Mouse (Mus musculus) brain, embryonic 14.5 days (tissue): ENCODE data around the gene Mmrn2. TPM values are rescaled to one million over a fixed set of nuclear protein-coding genes. Genes with fewer than 3 reads are reported as not detected.
"Not testable (repeated sequence)": the region's sequence is repeated elsewhere in the genome, so short reads cannot be mapped to it uniquely, and the experiment has no call there.

Experiments
- DNase-seq: peaks from one replicate; pipeline ENCODE4 v3.0.0-alpha.2; 2011; ENCODE audit warnings: low read depth
- CTCF ChIP-seq: fragments of 200-500 bp; IDR thresholded peaks from 2 replicates; pipeline ENCODE4 v1.5.1; 2012; ENCODE audit warnings: inconsistent platforms, mild to moderate bottlenecking, moderate library complexity, borderline replicate concordance; ENCODE audit not compliant: insufficient read depth, insufficient read length; ENCODE audit errors: extremely low read depth
- POLR2A ChIP-seq: fragments of 200-500 bp; IDR thresholded peaks from 2 replicates; pipeline ENCODE4 v1.6.1; 2012; ENCODE audit warnings: mild to moderate bottlenecking, inconsistent platforms, borderline replicate concordance; ENCODE audit not compliant: poor library complexity, insufficient read depth, insufficient read length, severe bottlenecking; ENCODE audit errors: extremely low read depth
- polyA plus RNA-seq: library from polyadenylated mRNA; depleted of rRNA; stranded (reverse); fragments of >200 nt; gene quantifications from 2 replicates; pipeline ENCODE4 v1.2.3, GENCODE M21; 2012

Mmrn2 gene
- polyA plus RNA-seq, 1 experiment = 4.5 TPM

DNA sequence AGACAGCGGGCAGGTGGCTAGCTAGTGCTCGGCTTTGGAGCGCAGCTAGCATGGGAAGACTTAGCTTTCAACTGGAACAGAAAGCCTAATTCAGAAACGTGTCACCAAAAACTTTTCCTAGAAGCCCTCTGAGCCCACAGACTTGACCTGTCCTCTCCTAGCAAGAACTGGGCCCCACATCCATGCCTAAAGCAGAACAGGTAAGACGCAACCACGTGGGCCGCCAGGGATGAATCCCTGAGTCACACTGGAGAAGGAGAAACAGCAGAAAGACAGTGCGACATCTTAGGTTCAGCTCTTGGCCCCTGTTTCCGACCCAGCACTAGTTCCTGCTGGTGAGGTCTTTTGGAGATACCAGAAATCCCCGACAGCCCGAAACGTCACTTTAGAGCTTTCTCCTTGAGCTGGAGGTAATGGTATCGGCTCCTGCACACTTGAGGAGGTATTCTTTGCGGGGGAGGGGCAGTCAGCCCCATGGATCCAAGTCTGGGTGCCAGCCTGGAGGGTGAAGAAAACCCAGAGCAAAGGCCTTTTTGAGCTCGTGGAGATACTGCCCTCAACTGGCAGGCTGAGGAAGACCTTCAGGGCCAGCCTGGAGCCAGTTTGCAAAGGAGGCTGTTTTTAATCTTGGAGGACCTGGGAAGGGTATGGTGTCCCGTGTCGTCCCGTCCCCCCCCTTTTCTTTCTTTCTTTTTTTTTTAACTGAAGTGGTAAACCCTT, 12.4 kb upstream of the Mmrn2 start:
- TF ChIP-seq POLR2A (no peak), CTCF (peak; percentile 79)
- peak; percentile 81 for DNase-seq

DNA sequence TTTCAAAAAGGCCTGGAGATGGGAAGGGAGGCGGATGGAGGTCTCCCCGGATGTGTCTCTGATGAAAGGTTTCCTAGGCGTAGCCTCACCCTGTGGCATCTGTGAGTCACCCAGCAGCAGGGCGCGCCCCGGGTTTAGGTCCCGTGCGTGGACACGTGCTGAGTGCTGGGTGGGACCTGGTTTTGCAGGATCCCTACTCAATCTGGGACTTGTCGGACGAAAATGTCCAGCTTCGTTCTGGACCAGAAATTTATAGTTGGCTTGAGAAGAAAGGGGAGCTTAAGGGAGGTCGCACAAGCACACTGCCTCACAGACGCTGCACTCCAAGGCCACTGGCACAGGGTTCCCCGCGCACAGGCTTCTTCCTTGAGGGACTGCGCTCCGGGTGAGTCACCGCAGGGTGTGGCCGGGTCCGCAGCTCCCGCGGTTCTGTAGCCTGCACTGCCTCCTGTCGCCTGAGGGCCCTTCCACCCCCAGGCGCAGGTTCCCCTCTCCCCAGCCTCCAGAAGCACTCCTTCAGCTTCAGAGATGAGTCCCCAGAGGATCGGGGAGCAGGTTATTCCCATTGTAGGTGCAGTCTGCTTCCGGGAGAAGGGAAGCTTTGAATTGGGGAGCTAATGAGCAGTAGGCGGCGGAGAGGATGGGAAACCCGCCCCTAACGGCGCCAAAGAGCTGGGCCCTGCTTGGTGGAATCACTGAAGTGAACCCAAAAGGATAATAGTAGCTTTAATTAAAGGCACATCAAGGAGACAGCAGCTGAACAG, 11.6 kb upstream of the Mmrn2 start:
- DNase-seq = peak; percentile 79
- TF ChIP-seq CTCF = peak; percentile 12; the same call in 1 of the 2 replicates
- TF ChIP-seq POLR2A = no peak

DNA sequence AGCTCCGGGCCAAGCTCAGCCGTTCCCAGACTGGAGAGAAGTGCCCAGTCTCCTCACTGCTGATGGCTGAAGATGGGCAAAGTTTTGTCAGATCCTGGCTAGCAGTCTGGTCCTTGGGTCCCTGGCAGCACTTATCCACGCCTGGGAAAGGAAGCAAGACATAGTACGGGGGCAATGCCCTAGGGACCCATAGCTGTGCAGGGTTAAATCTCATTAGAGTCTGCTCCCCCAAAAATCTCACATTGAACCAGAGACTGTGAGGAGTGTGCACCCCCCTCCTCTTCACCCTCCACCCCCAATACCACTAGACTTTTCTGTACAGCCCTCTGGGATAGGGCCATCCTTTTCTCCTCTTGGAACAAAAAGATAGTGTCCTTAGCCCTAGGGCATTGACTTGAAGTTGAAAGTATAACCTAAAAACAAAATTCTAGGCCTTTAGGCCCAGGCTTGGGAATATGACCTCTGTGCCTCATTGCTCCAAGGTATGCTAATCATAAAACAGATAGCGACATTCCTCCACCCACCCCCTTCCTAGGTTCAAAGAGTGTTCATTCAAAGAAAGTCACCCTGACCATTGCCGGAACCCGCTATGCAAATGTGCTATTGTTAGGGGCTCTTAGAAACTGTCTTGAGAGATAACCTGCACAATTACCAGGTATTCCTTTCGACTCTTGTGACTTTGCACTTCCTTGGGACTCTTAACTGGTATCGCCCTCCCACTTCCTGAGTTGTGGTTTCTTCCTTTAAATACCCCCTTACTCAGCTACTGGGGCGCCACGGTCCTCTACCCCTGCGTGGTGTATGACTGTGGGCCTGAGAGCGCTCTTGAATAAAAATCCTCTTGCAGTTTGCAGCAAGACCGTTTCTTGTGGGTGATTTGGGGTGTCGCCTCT, 10.8 kb upstream of the Mmrn2 start:
- DNase-seq = not testable (repeated sequence)

DNA sequence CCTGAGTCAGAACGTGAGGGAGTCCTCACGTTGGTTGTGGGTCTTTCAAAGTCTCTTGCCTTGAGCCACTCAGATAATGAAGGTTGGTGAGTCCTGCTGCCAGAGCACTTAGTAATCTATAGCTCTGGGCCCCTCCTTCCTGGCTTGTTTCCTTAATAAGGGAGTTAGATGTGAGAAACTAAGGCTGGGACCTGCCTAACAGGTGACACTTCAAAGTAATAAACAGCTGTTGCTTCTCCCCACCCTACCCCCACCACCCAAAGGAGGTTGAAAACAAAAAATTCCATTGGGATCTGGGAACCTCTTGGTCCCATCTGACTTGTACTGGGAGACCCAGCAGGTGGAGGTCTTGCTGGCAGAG, 10.1 kb upstream of the Mmrn2 start:
- TF ChIP-seq POLR2A (no peak), CTCF (no peak)
- no peak for DNase-seq

DNA sequence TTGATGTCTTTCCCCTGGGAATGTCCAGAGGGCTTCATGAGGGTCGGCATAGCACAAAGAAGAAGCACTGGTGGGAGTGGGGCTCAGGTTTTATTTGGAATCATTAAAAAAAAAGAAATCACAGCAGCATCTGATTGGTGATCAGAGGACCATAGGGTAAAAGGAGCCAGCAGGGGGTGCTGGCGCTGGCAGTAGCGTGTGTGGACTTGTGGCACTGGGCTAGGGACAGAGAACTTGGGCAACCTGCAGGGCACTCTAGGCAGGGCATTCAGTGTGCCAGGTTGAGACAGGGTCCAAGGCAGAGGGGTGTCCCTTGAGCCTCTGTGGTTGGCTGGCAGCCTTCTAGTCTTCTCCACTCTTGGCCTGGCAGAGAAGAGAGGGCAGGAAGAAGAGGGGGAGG, 5.1 kb upstream of the Mmrn2 start:
- no peak for DNase-seq
- TF ChIP-seq CTCF = peak; percentile 10; the same call in 1 of the 2 replicates
- no peak for TF ChIP-seq POLR2A

DNA sequence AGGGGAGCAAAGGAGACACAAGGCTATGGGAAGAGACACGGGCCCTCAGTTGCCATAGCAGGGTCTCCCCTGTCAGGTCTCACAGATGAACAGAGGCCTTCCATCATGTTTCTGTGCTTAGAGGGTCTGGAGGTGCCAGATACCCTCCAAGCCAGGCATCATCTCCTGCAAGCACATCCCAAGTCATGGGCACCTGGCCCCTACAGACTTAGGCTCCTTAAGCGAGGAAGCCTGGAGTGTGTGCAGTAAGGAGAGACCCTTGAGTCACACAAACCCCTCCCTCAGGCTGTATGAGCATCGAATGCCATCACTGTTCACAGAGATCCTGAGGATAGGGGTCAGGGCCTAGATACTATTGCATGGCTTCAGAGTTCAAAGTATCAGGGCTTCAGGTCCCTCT, 4.3 kb upstream of the Mmrn2 start:
- no peak for TF ChIP-seq POLR2A
- no peak for TF ChIP-seq CTCF
- DNase-seq = no peak

DNA sequence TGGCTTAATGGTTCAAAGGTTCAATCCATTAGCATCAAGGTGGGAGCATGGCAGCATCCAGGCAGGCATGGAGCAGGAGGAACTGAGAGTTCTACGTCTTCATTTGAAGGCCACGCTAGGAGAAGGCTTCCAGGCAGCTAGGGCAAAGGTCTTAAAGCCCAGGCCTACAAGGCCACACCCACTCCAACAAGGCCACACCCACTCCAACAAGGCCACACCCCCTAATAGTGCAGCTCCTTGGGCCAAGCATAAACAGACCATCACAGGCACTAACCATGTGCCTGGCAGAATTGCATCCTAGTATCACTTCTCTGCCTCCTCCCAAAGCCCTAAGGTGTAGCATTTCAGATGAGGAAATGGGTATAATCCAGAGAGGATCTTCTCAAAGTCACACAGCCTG, 3.5 kb upstream of the Mmrn2 start:
- no peak for TF ChIP-seq CTCF
- no peak for TF ChIP-seq POLR2A
- DNase-seq = no peak

DNA sequence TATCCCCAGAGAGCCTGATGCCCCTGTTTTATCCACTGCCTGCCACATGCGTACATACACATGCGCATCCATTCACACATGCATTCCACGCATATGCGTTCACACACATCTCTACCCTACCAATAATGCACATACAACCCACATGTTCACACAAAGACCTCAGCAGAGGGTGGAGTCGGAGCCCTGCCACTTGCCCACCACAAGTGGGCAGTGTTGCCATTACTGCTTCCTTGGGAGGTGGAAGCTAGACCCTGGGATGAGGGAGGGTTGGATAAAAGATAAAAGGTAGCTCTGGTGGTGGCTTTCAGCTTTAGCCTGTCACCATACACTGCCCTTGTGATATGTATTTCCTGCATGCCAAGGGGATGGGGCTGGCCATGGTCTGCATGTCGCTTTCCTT, 2.6 kb upstream of the Mmrn2 start:
- TF ChIP-seq POLR2A (no peak), CTCF (peak; percentile 74)

DNA sequence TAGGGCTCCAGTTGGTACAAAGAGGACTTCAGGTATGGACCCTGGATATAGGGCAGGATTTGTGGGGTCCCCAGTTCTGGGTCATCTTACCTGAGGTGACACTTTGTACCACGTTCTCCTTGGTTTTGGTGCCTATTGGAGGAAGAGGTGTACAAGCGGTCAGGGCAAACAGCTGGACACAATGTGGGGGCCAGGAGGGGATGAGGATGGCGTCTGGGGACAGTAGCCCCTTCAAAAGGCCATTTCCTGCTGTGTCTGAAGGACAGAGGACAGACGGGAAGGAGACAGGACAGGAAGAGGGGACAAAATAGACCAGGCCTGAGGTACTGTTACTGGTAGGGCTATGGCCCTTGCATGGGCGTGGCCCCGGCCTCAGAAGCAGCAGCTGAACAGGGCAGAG, 1.7 kb upstream of the Mmrn2 start:
- no peak for DNase-seq
- TF ChIP-seq POLR2A = no peak

More for the DNA sequence above, 2.6 kb upstream of the Mmrn2 start:
- DNase-seq = peak; percentile 53

DNA sequence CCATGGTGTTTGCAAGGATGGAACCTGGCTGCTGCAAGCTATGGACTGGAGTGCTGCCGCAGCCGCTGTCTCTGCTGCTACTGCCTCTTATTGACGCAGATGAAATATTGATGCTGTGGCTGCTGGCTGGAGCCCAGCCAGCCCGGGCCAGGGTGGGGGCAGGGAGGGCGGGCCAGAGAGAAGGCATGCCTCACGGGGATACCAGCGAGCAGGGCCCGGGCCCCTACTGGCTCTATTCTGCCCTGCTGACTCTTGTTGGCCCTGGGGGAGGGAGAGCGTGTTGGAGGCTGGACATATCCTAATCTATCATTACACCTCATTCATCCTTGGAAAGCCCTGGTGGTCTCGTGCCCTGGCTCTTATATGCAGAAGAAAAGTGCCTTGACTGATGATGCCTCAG, 688 bp upstream of the Mmrn2 start, which contains the start of gene Sncg:
Gene Sncg, minus strand, starts transcription at position 213 of the 400 bp plus-strand sequence.
- TF ChIP-seq CTCF (no peak), POLR2A (no peak)
- peak; percentile 15 for DNase-seq

DNA sequence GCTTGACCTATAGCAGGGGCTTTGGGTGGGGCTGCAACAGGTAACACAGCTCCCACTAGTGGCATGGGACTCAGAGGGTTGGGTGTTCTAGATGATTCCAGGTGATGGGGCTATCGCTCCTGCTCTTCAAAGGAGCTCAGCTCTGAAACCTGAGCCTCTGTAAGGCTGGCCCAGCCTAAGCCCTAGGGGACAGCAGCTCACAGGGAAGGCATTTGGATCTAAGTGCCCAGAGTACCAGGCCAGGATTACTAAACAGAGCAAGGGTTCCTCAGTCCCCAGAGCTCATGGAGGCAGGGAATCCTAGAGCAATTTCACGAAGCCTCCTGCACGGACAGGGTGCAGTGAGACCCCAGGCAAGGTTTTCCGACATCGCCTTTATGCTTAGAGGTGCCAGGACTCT, 676 bp downstream of the Mmrn2 start:
- no peak for TF ChIP-seq CTCF
- no peak for TF ChIP-seq POLR2A

More for the DNA sequence above, 676 bp downstream of the Mmrn2 start:
- DNase-seq = no peak
